Mouse (Mus musculus) kidney, adult 2 months (tissue): ENCODE results near the gene Ugt1a5.

Experiments
- CTCF ChIP-seq: fragments of 200-500 bp; conservative IDR thresholded peaks from 2 replicates; pipeline ENCODE4 v1.5.1; 2011; ENCODE audit warnings: low read depth, mild to moderate bottlenecking, control low read depth, low read length, moderate library complexity, mixed read lengths; ENCODE audit not compliant: insufficient read depth, insufficient read length
- POLR2A ChIP-seq: fragments of 200-500 bp; IDR thresholded peaks from one replicate; pipeline ENCODE4 v1.6.1; 2011; ENCODE audit warnings: low read depth, low read length, control low read depth

- no peak for TF ChIP-seq POLR2A
- no peak for TF ChIP-seq CTCF
Observed at GRCm38 (mm10) chr1:88232664-88233380, 67.0 kb downstream of the Ugt1a5 start.
